Mouse (Mus musculus) embryonic facial prominence, embryonic 13.5 days (tissue): ENCODE results near the gene 1700010B08Rik. TPM values are rescaled to one million over a fixed set of nuclear protein-coding genes. Genes with fewer than 3 reads are reported as not detected.
"Not testable (repeated sequence)": the region's sequence is repeated elsewhere in the genome, so short reads cannot be mapped to it uniquely, and the experiment has no call there.

ENCODE experiments used
- ATAC-seq: fragments of 200-750 bp; cut with Nextera tagmentation; 2 replicates; pipeline ENCODE4 v1.8.0; 2017; ENCODE audit warnings: low read depth; ENCODE audit not compliant: insufficient number of reproducible peaks, insufficient read depth, low FRiP score, low TSS enrichment
- H3K27ac ChIP-seq: fragments of 300-500 bp; sonication (generic); 2 replicates; pipeline ENCODE4 v1.5.1; 2015; ENCODE audit warnings: moderate library complexity, mild to moderate bottlenecking, inconsistent platforms
- H3K27me3 ChIP-seq: fragments of 300-500 bp; sonication (generic); 2 replicates; pipeline ENCODE4 v1.6.1; 2015; ENCODE audit warnings: mild to moderate bottlenecking, inconsistent platforms
- H3K36me3 ChIP-seq: fragments of 300-500 bp; sonication (generic); 2 replicates; pipeline ENCODE4 v1.6.1; 2015; ENCODE audit warnings: mild to moderate bottlenecking, inconsistent platforms
- H3K4me1 ChIP-seq: fragments of 300-500 bp; sonication (generic); 2 replicates; pipeline ENCODE4 v1.6.1; 2015; ENCODE audit warnings: inconsistent platforms
- H3K4me2 ChIP-seq: fragments of 300-500 bp; sonication (generic); 2 replicates; pipeline ENCODE4 v1.6.1; 2015; ENCODE audit warnings: moderate library complexity, mild to moderate bottlenecking, inconsistent platforms
- H3K4me3 ChIP-seq: fragments of 300-500 bp; sonication (generic); 2 replicates; pipeline ENCODE4 v1.5.1; 2015; ENCODE audit warnings: mild to moderate bottlenecking, inconsistent platforms
- H3K9ac ChIP-seq: fragments of 300-500 bp; sonication (generic); 2 replicates; pipeline ENCODE4 v1.6.1; 2015; ENCODE audit warnings: mild to moderate bottlenecking, inconsistent platforms
- H3K9me3 ChIP-seq: fragments of 300-500 bp; sonication (generic); 2 replicates; pipeline ENCODE4 v1.6.1; 2016; ENCODE audit warnings: inconsistent platforms
- WGBS: fragments of 180-500 bp; shearing (Covaris S2); methylation state at CpG from one replicate; pipeline ENCODE4 v1.1.7; 2015; ENCODE audit warnings: mixed read lengths; 5-methylcytosine and 5-hydroxymethylcytosine counted together
- polyA plus RNA-seq: library from polyadenylated mRNA; unstranded; fragments of >200 nt; fragmentation: Nextera tagmentation; extraction: Ambion mirVana; gene quantifications from 2 replicates; pipeline ENCODE4 v1.2.1, GENCODE M21; 2015

The 1700010B08Rik gene
- polyA plus RNA-seq, 1 experiment from 2014 or later: not detected

GRCm38 (mm10) chr2:173698850-173699249 lies 20.4 kb upstream of the 1700010B08Rik start:
- H3K9me3 ChIP-seq: no peaks in the 10 kb centered on the region
- no peak overlapping the region for H3K4me2 ChIP-seq
- H3K4me1 ChIP-seq: no peaks in the 10 kb centered on the region; the same call in 1 of the 2 replicates
- no peak overlapping the region for H3K27ac ChIP-seq
- ATAC-seq: no peak
- H3K27me3 ChIP-seq: no peaks in the 10 kb centered on the region
- peaks cover 81% of the 10 kb centered on the region for H3K36me3 ChIP-seq
- no peak overlapping the region for H3K4me3 ChIP-seq
- 83% methylated on average over 3 of the region's 3 CpGs for WGBS
- H3K9ac ChIP-seq: no peak overlapping the region

DNA sequence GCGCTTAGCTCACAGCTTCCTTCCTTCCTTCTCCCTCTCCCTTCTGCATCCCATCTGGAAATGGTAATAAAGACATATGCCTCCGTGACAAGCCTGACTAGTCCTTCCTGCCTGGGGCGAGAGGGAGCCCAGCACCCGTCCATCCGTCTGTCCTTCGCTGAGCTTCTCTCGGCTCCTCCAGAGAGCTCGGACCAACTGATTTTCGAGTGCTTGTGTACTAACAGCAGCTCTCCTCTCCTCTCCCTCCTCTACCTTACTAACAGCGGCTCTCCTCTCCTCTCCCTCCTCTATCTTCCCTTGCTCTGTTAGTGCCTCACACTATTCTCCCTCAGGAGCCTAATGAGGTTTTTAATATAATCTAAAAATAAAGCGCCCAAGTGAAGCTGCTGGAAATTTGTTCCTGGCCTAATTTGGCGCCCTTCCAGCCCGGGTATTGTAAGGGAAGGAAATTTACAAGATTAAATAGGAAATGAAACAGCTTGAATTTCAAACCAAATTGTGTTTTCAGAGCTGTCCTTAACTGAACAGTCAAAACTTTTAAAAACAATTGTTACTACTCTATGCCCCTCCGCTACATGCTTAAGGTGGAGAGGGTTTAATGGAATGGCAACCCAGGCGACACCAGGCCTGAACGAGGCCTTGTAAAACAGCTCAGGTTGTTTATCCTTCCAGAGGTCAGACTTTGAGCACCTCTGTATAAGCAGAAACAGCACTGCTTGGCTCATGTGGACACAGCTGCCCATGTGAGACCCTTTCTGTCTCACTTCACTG lies 16.9 kb upstream of the 1700010B08Rik start:
- H3K9ac ChIP-seq: no peak overlapping the region
- peaks cover 69% of the 10 kb centered on the region for H3K36me3 ChIP-seq
- H3K9me3 ChIP-seq: no peaks in the 10 kb centered on the region
- 64% methylated on average over 16 of the region's 16 CpGs for WGBS
- ATAC-seq: no peak
- H3K27me3 ChIP-seq: no peaks in the 10 kb centered on the region
- no peak overlapping the region for H3K4me3 ChIP-seq
- no peak overlapping the region for H3K4me2 ChIP-seq
- H3K27ac ChIP-seq: no peak overlapping the region
- H3K4me1 ChIP-seq: no peaks in the 10 kb centered on the region; the same call in 1 of the 2 replicates

DNA sequence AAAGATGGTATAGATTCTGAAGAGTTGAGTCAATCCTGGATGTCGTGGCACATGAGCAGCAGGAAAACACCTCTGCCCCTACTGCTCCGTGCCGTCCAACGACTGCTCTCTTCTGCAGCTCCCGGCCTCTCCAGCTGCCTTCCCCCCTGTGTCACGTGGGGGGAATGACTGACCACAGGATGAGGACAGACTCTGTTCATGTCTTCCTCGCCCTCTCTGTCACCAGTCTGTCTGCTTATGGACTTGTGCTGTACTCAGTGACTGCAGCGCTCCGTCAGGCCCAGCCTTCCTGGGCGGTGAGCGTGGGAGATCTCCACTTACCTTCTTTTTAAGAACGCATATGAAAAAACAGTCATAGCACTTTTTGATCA lies 16.4 kb upstream of the 1700010B08Rik start:
- no peak overlapping the region for H3K4me2 ChIP-seq
- ATAC-seq: no peak
- H3K36me3 ChIP-seq: peaks cover 65% of the 10 kb centered on the region
- H3K4me3 ChIP-seq: no peak overlapping the region
- 0 out of 2 replicates have a peak overlapping the region, but pooled peaks have one; percentile 32 for H3K9ac ChIP-seq
- no peaks in the 10 kb centered on the region; the same call in 1 of the 2 replicates for H3K4me1 ChIP-seq
- no peak overlapping the region for H3K27ac ChIP-seq
- H3K9me3 ChIP-seq: no peaks in the 10 kb centered on the region
- 87% methylated on average over 12 of the region's 12 CpGs for WGBS
- H3K27me3 ChIP-seq: no peaks in the 10 kb centered on the region

DNA sequence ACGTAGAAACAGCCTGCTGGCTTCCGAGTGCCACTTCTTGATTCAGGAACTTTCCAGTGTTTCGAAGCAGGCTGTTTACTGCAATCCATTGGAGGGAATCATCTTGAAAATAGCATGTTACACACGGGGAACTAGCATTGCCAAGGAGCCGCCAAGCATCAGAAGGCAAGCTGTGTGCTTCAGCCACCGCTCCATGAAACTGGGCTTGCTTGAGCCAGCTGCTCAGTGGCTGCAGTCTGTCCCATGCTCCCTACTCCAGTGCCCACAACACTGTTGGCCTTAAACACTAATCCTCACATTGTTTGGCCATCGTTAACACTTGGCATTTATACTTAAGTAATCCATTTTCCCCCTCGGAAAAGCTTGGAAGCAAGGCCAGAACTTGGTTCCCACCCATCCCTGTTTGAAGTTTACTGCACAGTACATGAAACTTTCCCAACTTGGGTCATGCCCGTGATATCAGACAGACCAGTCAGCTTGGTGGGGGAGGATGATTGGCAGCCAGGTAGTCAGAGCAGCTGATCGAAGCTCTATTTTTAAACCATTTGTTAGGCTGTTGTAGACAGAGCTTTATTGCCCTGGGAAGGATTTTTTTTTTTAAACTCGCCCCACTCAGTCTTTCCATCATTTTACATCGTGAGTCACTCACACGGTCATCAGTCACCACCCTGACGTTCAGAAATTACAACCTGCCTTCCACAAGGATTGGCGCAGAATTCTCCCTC lies 13.2 kb upstream of the 1700010B08Rik start:
- H3K4me3 ChIP-seq: no peak overlapping the region
- H3K36me3 ChIP-seq: peaks cover 53% of the 10 kb centered on the region
- ATAC-seq: no peak
- no peak overlapping the region for H3K27ac ChIP-seq
- no peaks in the 10 kb centered on the region for H3K27me3 ChIP-seq
- no peak overlapping the region for H3K9ac ChIP-seq
- no peaks in the 10 kb centered on the region; the same call in 1 of the 2 replicates for H3K4me1 ChIP-seq
- no peaks in the 10 kb centered on the region for H3K9me3 ChIP-seq
- 85% methylated on average over 15 of the region's 15 CpGs for WGBS
- H3K4me2 ChIP-seq: no peak overlapping the region

GRCm38 (mm10) chr2:173707626-173708025 lies 11.6 kb upstream of the 1700010B08Rik start:
- H3K27ac ChIP-seq, H3K4me1 ChIP-seq, H3K4me2 ChIP-seq, H3K9ac ChIP-seq, H3K4me3 ChIP-seq, H3K9me3 ChIP-seq, ATAC-seq, H3K27me3 ChIP-seq: not testable (repeated sequence)
- H3K36me3 ChIP-seq: peaks cover 41% of the 10 kb centered on the region

DNA sequence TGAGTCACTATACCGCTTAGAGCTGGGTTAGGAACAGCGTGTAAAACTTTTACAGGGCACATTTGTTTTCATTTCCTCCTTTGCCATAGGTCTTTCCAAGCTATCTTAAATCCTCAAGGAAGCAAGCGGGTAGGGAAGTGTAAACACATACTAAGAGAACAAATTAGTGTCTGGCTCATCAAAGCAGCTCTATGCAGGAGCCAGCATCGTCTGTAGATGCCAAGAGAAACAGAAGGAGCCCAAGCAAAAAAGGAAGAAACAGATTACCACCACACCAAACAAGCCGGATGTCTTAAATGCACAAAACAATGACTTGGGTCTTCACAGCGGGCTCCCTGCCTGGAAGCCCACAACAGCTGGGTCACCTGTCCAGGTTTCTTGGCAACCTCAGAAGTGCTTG lies 9.0 kb upstream of the 1700010B08Rik start:
- no peaks in the 10 kb centered on the region for H3K27me3 ChIP-seq
- H3K9me3 ChIP-seq: no peaks in the 10 kb centered on the region
- peaks cover 19% of the 10 kb centered on the region for H3K36me3 ChIP-seq
- no peak for ATAC-seq
- H3K9ac ChIP-seq: no peak overlapping the region
- no peak overlapping the region for H3K4me2 ChIP-seq
- H3K4me3 ChIP-seq: no peak overlapping the region
- WGBS: 70% methylated on average over 6 of the region's 6 CpGs
- H3K4me1 ChIP-seq: peaks cover 8% of the 10 kb centered on the region
- no peak overlapping the region for H3K27ac ChIP-seq

DNA sequence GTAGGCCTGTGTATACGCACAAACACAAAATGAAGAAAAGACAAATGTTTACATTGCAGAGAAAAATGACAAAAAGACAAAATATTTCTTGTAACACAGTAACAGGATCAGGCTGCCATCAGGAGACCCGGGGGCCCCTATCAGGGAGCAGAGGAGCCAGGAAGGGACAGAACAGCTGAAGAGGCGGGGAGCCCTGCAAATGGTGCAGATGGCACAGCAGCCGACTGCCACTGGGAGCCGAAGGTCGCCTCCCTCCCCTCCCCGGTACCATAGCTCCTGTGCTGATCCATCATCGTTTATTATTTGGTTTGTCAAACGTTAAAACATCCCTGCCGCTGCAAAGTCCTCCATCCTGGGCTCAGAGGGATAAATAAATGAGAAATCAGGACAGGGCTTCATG lies 6.6 kb upstream of the 1700010B08Rik start:
- WGBS: 62% methylated on average over 10 of the region's 10 CpGs
- ATAC-seq: no peak
- H3K9ac ChIP-seq: no peak overlapping the region
- no peak overlapping the region for H3K4me3 ChIP-seq
- H3K27me3 ChIP-seq: no peaks in the 10 kb centered on the region
- no peak overlapping the region for H3K4me2 ChIP-seq
- H3K27ac ChIP-seq: no peak overlapping the region
- H3K4me1 ChIP-seq: peaks cover 8% of the 10 kb centered on the region
- no peaks in the 10 kb centered on the region for H3K9me3 ChIP-seq
- peaks cover 13% of the 10 kb centered on the region; the same call in 1 of the 2 replicates for H3K36me3 ChIP-seq

- no peak overlapping the region for H3K4me3 ChIP-seq
- ATAC-seq: no peak
- no peak overlapping the region for H3K4me2 ChIP-seq
- no peak overlapping the region for H3K9ac ChIP-seq
- H3K4me1 ChIP-seq: peaks cover 8% of the 10 kb centered on the region
- no peaks in the 10 kb centered on the region for H3K27me3 ChIP-seq
- peaks cover 7% of the 10 kb centered on the region; the same call in 1 of the 2 replicates for H3K36me3 ChIP-seq
- H3K27ac ChIP-seq: no peak overlapping the region
- WGBS: 86% methylated on average over 4 of the region's 4 CpGs
- no peaks in the 10 kb centered on the region for H3K9me3 ChIP-seq
Observed at GRCm38 (mm10) chr2:173713241-173713640, 6.0 kb upstream of the 1700010B08Rik start.

DNA sequence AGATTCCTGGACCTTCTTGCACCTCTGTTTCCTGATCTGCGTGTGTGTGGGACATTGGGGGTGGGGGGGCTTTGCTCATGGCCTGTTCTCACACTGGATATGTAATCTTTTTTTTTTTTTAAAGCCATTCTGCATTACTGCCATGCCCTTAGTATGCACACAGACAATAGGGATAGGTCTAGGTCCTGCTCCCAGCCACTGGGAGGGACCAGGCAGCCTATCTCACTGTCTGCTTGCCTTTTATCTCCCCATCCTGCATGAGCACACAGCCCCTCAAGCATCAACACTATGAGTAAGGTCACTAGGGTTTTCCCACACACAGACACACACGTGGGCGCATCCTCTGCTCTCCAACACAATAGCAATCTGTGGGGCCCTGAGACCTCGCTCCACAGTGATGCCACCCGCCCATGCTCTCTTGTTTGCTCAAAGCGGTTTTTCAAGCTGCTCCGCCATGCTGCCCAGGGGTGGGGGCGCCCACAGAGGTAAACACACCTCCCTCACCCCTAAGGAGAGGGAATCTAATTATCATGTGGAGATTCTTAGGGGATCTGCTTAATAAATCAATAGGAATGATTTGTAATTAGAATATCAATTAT lies 4.5 kb upstream of the 1700010B08Rik start:
- Histone ChIP-seq H3K4me2 (no peak overlapping the region), H3K27me3 (no peaks in the 10 kb centered on the region), H3K27ac (no peak overlapping the region), H3K9ac (no peak overlapping the region), H3K4me3 (no peak overlapping the region), H3K4me1 (peaks cover 8% of the 10 kb centered on the region), H3K9me3 (no peaks in the 10 kb centered on the region), H3K36me3 (0 out of 2 replicates have a peak, but pooled peaks cover under 1% of the 10 kb centered on the region)
- WGBS: 62% methylated on average over 8 of the region's 8 CpGs
- no peak for ATAC-seq

- no peak overlapping the region for H3K9ac ChIP-seq
- WGBS: 91% methylated on average over 5 of the region's 5 CpGs
- ATAC-seq: no peak
- H3K27me3 ChIP-seq: no peaks in the 10 kb centered on the region
- no peak overlapping the region for H3K4me3 ChIP-seq
- peaks cover 8% of the 10 kb centered on the region for H3K4me1 ChIP-seq
- no peak overlapping the region for H3K4me2 ChIP-seq
- H3K9me3 ChIP-seq: no peaks in the 10 kb centered on the region
- H3K36me3 ChIP-seq: no peaks in the 10 kb centered on the region
- H3K27ac ChIP-seq: no peak overlapping the region
Observed at GRCm38 (mm10) chr2:173716966-173717365, 2.2 kb upstream of the 1700010B08Rik start.

- H3K27me3 ChIP-seq: no peaks in the 10 kb centered on the region
- no peak overlapping the region for H3K27ac ChIP-seq
- peaks cover 7% of the 10 kb centered on the region; the same call in 1 of the 2 replicates for H3K4me1 ChIP-seq
- 81% methylated on average over 11 of the region's 11 CpGs for WGBS
- H3K36me3 ChIP-seq: no peaks in the 10 kb centered on the region
- H3K4me3 ChIP-seq: no peak overlapping the region
- H3K9me3 ChIP-seq: no peaks in the 10 kb centered on the region
- H3K4me2 ChIP-seq: no peak overlapping the region
- no peak overlapping the region for H3K9ac ChIP-seq
- ATAC-seq: no peak
Observed at GRCm38 (mm10) chr2:173722251-173722857, 3.1 kb downstream of the 1700010B08Rik start.
